Mouse (Mus musculus) lung, embryonic 16.5 days (tissue): Measurements from ENCODE around the gene Lef1. TPM values are rescaled to one million over a fixed set of nuclear protein-coding genes. Genes with fewer than 3 reads are reported as not detected.

Experiments used
- ATAC-seq: fragments of 200-750 bp; cut with Nextera tagmentation; 2 replicates; pipeline ENCODE4 v1.8.0; 2017; ENCODE audit warnings: low read depth, mild to moderate bottlenecking, moderate library complexity
- H3K27ac ChIP-seq: fragments of 300-500 bp; sonication (generic); 2 replicates; pipeline ENCODE4 v1.5.1; 2014; ENCODE audit warnings: mild to moderate bottlenecking, control low read depth, low read length
- H3K27me3 ChIP-seq: fragments of 300-500 bp; sonication (generic); 2 replicates; pipeline ENCODE4 v1.6.1; 2014; ENCODE audit warnings: low read depth, low read length, mixed read lengths; ENCODE audit not compliant: control insufficient read depth, insufficient read depth
- H3K36me3 ChIP-seq: fragments of 300-500 bp; sonication (generic); 2 replicates; pipeline ENCODE4 v1.6.1; 2014; ENCODE audit warnings: low read length; ENCODE audit not compliant: control insufficient read depth, insufficient read depth
- H3K4me1 ChIP-seq: fragments of 300-500 bp; sonication (generic); replicated peaks from 2 replicates; pipeline ENCODE4 v1.6.1; 2014; ENCODE audit warnings: low read length, mixed read lengths; ENCODE audit not compliant: control insufficient read depth, insufficient read depth
- H3K4me2 ChIP-seq: fragments of 300-500 bp; sonication (generic); 2 replicates; pipeline ENCODE4 v1.6.1; 2014; ENCODE audit warnings: low read depth, low read length, control low read depth
- H3K4me3 ChIP-seq: fragments of 300-500 bp; sonication (generic); 2 replicates; pipeline ENCODE4 v1.5.1; 2014; ENCODE audit warnings: mild to moderate bottlenecking, low read length, control low read depth
- H3K9ac ChIP-seq: fragments of 300-500 bp; sonication (generic); 2 replicates; pipeline ENCODE4 v1.6.1; 2014; ENCODE audit warnings: low read length, control low read depth
- H3K9me3 ChIP-seq: fragments of 300-500 bp; sonication (generic); 2 replicates; pipeline ENCODE4 v1.6.1; 2016; ENCODE audit warnings: low read length; ENCODE audit not compliant: control insufficient read depth
- WGBS: fragments of 180-500 bp; shearing (Covaris S2); extraction: QIAGEN DNeasy Blood & Tissue Kit; methylation state at CpG from one replicate; pipeline ENCODE4 v1.1.7; 2014; 5-methylcytosine and 5-hydroxymethylcytosine counted together
- polyA plus RNA-seq: library from polyadenylated mRNA; unstranded; fragments of >200 nt; fragmentation: Nextera tagmentation; extraction: Ambion mirVana; gene quantifications from 2 replicates; pipeline ENCODE4 v1.2.1, GENCODE M21; 2015

The Lef1 gene
- polyA plus RNA-seq, 1 experiment from 2014 or later, result 18.1 TPM

- 91% methylated on average over 3 of the region's 3 CpGs for WGBS
- ATAC-seq, result no peak
- H3K4me3 ChIP-seq, result no peak overlapping the region
- H3K4me1 ChIP-seq, result no peaks in the 10 kb centered on the region; the same call in 1 of the 2 replicates
- no peak overlapping the region for H3K4me2 ChIP-seq
- peaks cover 7% of the 10 kb centered on the region for H3K36me3 ChIP-seq
- peaks cover 3% of the 10 kb centered on the region; the same call in 1 of the 2 replicates for H3K9me3 ChIP-seq
- H3K9ac ChIP-seq, result no peak overlapping the region
- no peak overlapping the region for H3K27ac ChIP-seq
- no peaks in the 10 kb centered on the region for H3K27me3 ChIP-seq
Observed at GRCm38 (mm10) chr3:131255399-131255981, 145.2 kb downstream of the Lef1 start.

- no peak overlapping the region for H3K9ac ChIP-seq
- peaks cover 17% of the 10 kb centered on the region for H3K36me3 ChIP-seq
- no peaks in the 10 kb centered on the region; the same call in 1 of the 2 replicates for H3K4me1 ChIP-seq
- no peak overlapping the region for H3K4me3 ChIP-seq
- no peak for ATAC-seq
- WGBS, result 84% methylated on average over 3 of the region's 3 CpGs
- no peaks in the 10 kb centered on the region for H3K27me3 ChIP-seq
- H3K4me2 ChIP-seq, result no peak overlapping the region
- H3K9me3 ChIP-seq, result peaks cover under 1% of the 10 kb centered on the region
- H3K27ac ChIP-seq, result no peak overlapping the region
Observed at GRCm38 (mm10) chr3:131258921-131259320, 148.7 kb downstream of the Lef1 start.

DNA sequence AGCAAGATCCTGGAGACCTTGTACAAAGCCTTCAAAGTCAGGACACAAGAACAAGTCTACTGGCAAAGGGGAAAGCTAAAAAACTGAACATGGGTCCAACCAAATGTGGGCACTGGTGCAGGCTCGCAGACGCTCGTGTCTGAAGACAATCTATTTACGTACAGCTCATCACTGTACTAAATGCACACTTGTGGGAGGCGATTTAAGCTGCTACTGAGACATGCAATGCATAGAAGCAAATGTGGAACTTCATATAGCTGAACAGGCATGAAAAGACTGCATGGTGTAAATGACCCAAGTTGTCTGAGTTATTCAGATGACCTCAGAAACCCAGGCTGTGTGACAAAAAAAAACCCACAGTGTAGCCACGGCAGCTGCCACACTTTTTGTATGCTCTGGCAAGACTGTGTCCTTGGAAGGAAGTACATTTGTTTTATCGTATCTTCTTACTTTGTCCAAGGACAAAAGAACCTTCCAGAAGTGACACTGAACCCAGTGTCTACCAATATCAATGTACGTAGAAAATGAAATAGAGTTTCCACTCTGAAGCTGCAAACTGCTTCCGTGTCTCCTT lies 149.2 kb downstream of the Lef1 start:
- Histone ChIP-seq H3K36me3 (peaks cover 17% of the 10 kb centered on the region), H3K4me1 (peaks cover 2% of the 10 kb centered on the region), H3K27me3 (no peaks in the 10 kb centered on the region), H3K9me3 (no peaks in the 10 kb centered on the region; the same call in 1 of the 2 replicates), H3K27ac (no peak overlapping the region), H3K4me2 (no peak overlapping the region), H3K4me3 (no peak overlapping the region), H3K9ac (no peak overlapping the region)
- ATAC-seq, result no peak
- 77% methylated on average over 9 of the region's 9 CpGs for WGBS

DNA sequence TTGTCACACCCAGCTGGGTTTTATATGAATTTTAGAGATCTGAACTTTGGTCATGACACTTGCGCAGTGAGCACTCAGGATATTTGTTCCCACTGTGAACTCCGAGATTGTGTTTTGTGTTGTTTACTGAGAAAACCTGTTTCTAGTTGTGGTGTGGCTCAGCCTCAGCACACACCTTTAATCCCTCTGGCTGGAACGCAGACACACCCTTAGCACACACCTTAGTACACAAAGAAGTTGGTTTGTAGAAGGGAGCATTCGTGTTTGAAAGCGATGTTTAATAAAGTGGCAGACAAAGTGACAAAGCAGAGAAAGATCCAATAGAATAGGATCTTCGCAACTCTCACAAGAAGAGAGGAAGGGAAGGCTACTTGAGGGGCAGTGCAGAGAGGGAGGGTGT lies 150.1 kb downstream of the Lef1 start:
- WGBS, result 92% methylated on average over 6 of the region's 6 CpGs
- Histone ChIP-seq H3K9me3 (no peaks in the 10 kb centered on the region; the same call in 1 of the 2 replicates), H3K4me2 (no peak overlapping the region), H3K9ac (no peak overlapping the region), H3K4me1 (peaks cover 2% of the 10 kb centered on the region), H3K36me3 (peaks cover 15% of the 10 kb centered on the region), H3K4me3 (no peak overlapping the region), H3K27me3 (no peaks in the 10 kb centered on the region), H3K27ac (no peak overlapping the region)
- no peak for ATAC-seq

- H3K9ac ChIP-seq, result no peak overlapping the region
- no peak overlapping the region for H3K27ac ChIP-seq
- peaks cover 17% of the 10 kb centered on the region for H3K36me3 ChIP-seq
- ATAC-seq, result peak; percentile 69
- H3K4me1 ChIP-seq, result peaks cover 20% of the 10 kb centered on the region
- H3K4me3 ChIP-seq, result no peak overlapping the region
- H3K4me2 ChIP-seq, result no peak overlapping the region
- no peaks in the 10 kb centered on the region for H3K27me3 ChIP-seq
- no peaks in the 10 kb centered on the region; the same call in 1 of the 2 replicates for H3K9me3 ChIP-seq
- 47% methylated on average over 15 of the region's 15 CpGs for WGBS
Observed at GRCm38 (mm10) chr3:131263766-131264486, 153.7 kb downstream of the Lef1 start.

GRCm38 (mm10) chr3:131265516-131265915 lies 155.2 kb downstream of the Lef1 start:
- H3K4me3 ChIP-seq, result no peak overlapping the region
- H3K4me2 ChIP-seq, result no peak overlapping the region
- WGBS, result 72% methylated on average over 8 of the region's 8 CpGs
- no peak overlapping the region for H3K9ac ChIP-seq
- ATAC-seq, result peak; percentile 57; the same call in 1 of the 2 replicates
- no peaks in the 10 kb centered on the region for H3K27me3 ChIP-seq
- H3K36me3 ChIP-seq, result peaks cover 17% of the 10 kb centered on the region
- no peaks in the 10 kb centered on the region; the same call in 1 of the 2 replicates for H3K9me3 ChIP-seq
- no peak overlapping the region for H3K27ac ChIP-seq
- H3K4me1 ChIP-seq, result peaks cover 28% of the 10 kb centered on the region

DNA sequence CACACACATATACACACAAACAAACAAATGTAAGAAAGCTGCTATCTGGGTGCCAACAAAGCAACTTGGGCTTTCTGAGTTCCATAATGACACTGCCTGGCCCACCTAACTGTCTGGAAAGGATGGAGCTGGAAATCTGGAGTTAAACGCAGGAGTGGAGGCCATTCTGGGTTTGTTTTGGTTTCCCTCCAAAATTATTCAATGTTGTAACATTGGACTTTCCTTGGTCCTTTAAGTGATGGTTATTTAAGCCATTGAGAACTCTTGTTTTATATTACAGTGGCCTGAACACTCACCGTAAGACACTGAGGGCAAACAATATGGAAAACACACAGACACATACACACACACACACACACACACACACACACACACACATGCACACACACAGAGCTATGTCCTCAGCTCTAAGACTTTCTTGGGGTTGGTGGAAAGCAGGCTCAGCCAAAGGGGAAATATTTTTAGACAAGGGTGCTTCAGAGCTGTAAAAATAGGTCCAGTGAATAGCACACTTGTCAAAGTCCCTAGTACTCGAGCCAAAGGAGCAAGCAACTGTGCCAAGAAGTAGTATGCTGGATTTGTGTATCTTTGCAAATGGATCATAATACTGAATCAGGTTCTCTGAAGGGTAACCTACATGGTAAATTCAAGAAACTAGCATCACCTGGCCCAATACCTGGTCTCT lies 156.2 kb downstream of the Lef1 start:
- H3K4me1 ChIP-seq, result peaks cover 31% of the 10 kb centered on the region
- no peaks in the 10 kb centered on the region for H3K27me3 ChIP-seq

DNA sequence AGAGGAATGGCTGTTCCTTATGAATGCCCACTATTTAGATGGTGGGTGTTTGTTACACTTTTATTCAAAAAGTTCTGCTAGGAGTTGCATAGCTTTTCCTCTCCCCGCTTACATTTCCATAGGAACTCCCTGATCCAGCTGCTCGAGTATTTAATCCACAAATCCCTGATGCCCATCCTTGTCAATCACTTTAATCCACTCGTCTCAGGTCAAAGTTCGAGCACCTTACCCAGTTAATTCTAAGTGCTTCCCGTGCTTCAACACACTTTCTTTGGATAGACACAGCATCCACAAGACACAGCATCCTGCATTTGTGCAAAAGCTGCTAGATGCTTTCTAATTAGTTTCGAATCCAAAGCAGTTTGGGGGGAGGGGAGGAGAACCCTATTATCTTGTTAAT lies 160.1 kb downstream of the Lef1 start:
- no peak overlapping the region for H3K27ac ChIP-seq
- no peak overlapping the region; the same call in 1 of the 2 replicates for H3K9ac ChIP-seq
- ATAC-seq, result no peak
- peak overlapping the region; percentile 83 for H3K4me2 ChIP-seq
- H3K4me3 ChIP-seq, result peak overlapping the region; percentile 87
- H3K36me3 ChIP-seq, result peaks cover 2% of the 10 kb centered on the region
- WGBS, result 54% methylated on average over 6 of the region's 6 CpGs
- H3K27me3 ChIP-seq, result no peaks in the 10 kb centered on the region
- peaks cover 32% of the 10 kb centered on the region for H3K4me1 ChIP-seq
- H3K9me3 ChIP-seq, result no peaks in the 10 kb centered on the region

More for the DNA sequence above, 156.2 kb downstream of the Lef1 start:
- Histone ChIP-seq H3K4me3 (no peak overlapping the region), H3K4me2 (0 out of 2 replicates have a peak overlapping the region, but pooled peaks have one; percentile 2), H3K9ac (no peak overlapping the region), H3K27ac (peak overlapping the region; percentile 64), H3K36me3 (peaks cover 13% of the 10 kb centered on the region), H3K9me3 (no peaks in the 10 kb centered on the region; the same call in 1 of the 2 replicates)
- 52% methylated on average over 3 of the region's 3 CpGs for WGBS
- peak; percentile 53 for ATAC-seq

DNA sequence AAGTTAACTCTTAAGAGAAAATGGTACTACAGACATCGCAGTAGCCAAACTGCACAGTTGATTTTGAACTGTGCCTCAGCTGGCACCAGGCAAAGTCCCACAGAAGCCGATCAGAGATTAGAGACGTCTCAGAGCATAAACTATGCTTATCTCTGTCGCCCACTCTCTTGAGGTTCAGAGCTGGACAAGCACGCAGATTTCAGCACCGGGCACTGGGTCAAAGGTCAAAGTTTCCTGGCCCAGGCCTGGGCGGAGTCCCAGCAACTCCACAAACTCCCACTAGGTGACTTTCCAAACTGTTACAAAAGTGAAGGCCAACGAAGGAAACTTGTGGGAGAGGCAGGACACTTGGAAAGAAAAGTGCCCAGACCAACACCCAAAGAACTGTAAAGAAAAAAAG lies 160.9 kb downstream of the Lef1 start:
- H3K36me3 ChIP-seq, result peaks cover 2% of the 10 kb centered on the region
- H3K9me3 ChIP-seq, result no peaks in the 10 kb centered on the region
- peak overlapping the region; percentile 83 for H3K27ac ChIP-seq
- H3K4me2 ChIP-seq, result peak overlapping the region; percentile 83
- peak overlapping the region; percentile 87 for H3K4me3 ChIP-seq
- no peaks in the 10 kb centered on the region for H3K27me3 ChIP-seq
- 2% methylated on average over 8 of the region's 8 CpGs for WGBS
- ATAC-seq, result peak; percentile 24; the same call in 1 of the 2 replicates
- peak overlapping the region; percentile 81 for H3K9ac ChIP-seq
- H3K4me1 ChIP-seq, result peaks cover 29% of the 10 kb centered on the region
